Mouse (Mus musculus): ENCODE data around the gene Large1.

- no peak for TF ChIP-seq CTCF (IDR thresholded peaks at IDR 0.05; ENCODE audit: low read depth, low read length)
- no peak for TF ChIP-seq POLR2A (IDR thresholded peaks at IDR 0.05; ENCODE audit: extremely low read depth, insufficient read depth, low read length)
These were observed 587.6 kb downstream of the Large1 start for GRCm38 (mm10) chr8:72765696-72766095.
